Mouse (Mus musculus) midbrain, embryonic 13.5 days (tissue): ENCODE data around the gene Olfr1394. TPM values are rescaled to one million over a fixed set of nuclear protein-coding genes. Genes with fewer than 3 reads are reported as not detected.
A peak's percentile ranks its signal among the peaks of the same experiment; 100 is the strongest.
"Not testable (repeated sequence)": the region's sequence is repeated elsewhere in the genome, so short reads cannot be mapped to it uniquely, and the experiment has no call there.

Source experiments
- ATAC-seq: fragments of 200-750 bp; cut with Nextera tagmentation; 2 replicates; pipeline ENCODE4 v1.8.0; 2017; ENCODE audit warnings: mild to moderate bottlenecking, moderate TSS enrichment, moderate library complexity
- H3K27ac ChIP-seq: fragments of 300-500 bp; sonication (generic); 2 replicates; pipeline ENCODE4 v1.5.1; 2015; ENCODE audit warnings: inconsistent platforms, mild to moderate bottlenecking, moderate library complexity
- H3K27me3 ChIP-seq: fragments of 300-500 bp; sonication (generic); 2 replicates; pipeline ENCODE4 v1.6.1; 2015; ENCODE audit warnings: mild to moderate bottlenecking, inconsistent platforms
- H3K36me3 ChIP-seq: fragments of 300-500 bp; sonication (generic); 2 replicates; pipeline ENCODE4 v1.6.1; 2015; ENCODE audit warnings: mild to moderate bottlenecking, inconsistent platforms
- H3K4me1 ChIP-seq: fragments of 300-500 bp; sonication (generic); replicated peaks from 2 replicates; pipeline ENCODE4 v1.6.1; 2015; ENCODE audit warnings: inconsistent platforms
- H3K4me2 ChIP-seq: fragments of 300-500 bp; sonication (generic); replicated peaks from 2 replicates; pipeline ENCODE4 v1.6.1; 2015; ENCODE audit warnings: moderate library complexity, mild to moderate bottlenecking, inconsistent platforms
- H3K4me3 ChIP-seq: fragments of 300-500 bp; sonication (generic); replicated peaks from 2 replicates; pipeline ENCODE4 v1.5.1; 2015; ENCODE audit warnings: mild to moderate bottlenecking, inconsistent platforms
- H3K9ac ChIP-seq: fragments of 300-500 bp; sonication (generic); replicated peaks from 2 replicates; pipeline ENCODE4 v1.6.1; 2015; ENCODE audit warnings: mild to moderate bottlenecking, inconsistent platforms
- H3K9me3 ChIP-seq: fragments of 300-500 bp; sonication (generic); 2 replicates; pipeline ENCODE4 v1.6.1; 2016; ENCODE audit warnings: mild to moderate bottlenecking, inconsistent platforms
- WGBS: fragments of 180-500 bp; shearing (Covaris S2); methylation state at CpG from one replicate; pipeline ENCODE4 v1.1.7; 2015; 5-methylcytosine and 5-hydroxymethylcytosine counted together
- polyA plus RNA-seq: library from polyadenylated mRNA; unstranded; fragments of >200 nt; fragmentation: Nextera tagmentation; extraction: Ambion mirVana; gene quantifications from 2 replicates; pipeline ENCODE4 v1.2.1, GENCODE M21; 2015

Gene Olfr1394
- polyA plus RNA-seq, 1 experiment from 2014 or later: not detected

GRCm38 (mm10) chr11:49156821-49157814, 2.9 kb downstream of the Olfr1394 start:
- Histone ChIP-seq H3K27me3 (no peaks in the 10 kb centered on the region), H3K27ac (no peak overlapping the region), H3K4me3 (no peak overlapping the region), H3K4me2 (no peak overlapping the region), H3K9ac (no peak overlapping the region), H3K9me3 (no peaks in the 10 kb centered on the region), H3K36me3 (no peaks in the 10 kb centered on the region), H3K4me1 (no peaks in the 10 kb centered on the region)
- ATAC-seq: no peak
- WGBS: 91% methylated on average over 2 of the region's 2 CpGs

- Histone ChIP-seq H3K27ac (no peak overlapping the region), H3K4me2 (peak overlapping the region; percentile 74), H3K9ac (peak overlapping the region; percentile 57), H3K27me3 (peaks cover 22% of the 10 kb centered on the region), H3K4me1 (peaks cover 8% of the 10 kb centered on the region), H3K9me3 (peaks cover 3% of the 10 kb centered on the region; the same call in 1 of the 2 replicates), H3K36me3 (no peaks in the 10 kb centered on the region), H3K4me3 (peak overlapping the region; percentile 43)
- 8% methylated on average over 49 of the region's 50 CpGs for WGBS
- peak; percentile 85 for ATAC-seq
Observed at GRCm38 (mm10) chr11:49168839-49169611, 14.8 kb downstream of the Olfr1394 start.

DNA sequence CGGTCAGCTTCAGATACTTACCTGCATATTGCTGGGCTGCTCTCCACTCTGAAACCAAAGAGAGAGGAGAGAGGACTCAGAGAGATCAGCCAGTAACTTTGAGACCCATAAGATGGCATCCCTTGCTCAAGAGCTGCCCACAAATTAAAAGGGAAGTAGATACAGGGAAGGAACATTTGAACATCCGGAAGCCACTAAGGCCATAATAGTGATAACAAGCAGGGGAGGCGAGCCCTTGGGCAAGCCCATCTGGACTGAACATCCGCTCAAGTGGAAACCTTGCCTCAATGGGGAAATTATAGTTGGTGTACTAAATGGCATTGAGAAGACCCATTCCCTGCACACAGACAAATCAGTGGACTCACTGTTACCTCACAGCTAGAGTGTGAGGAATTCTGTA, 16.4 kb downstream of the Olfr1394 start:
- Histone ChIP-seq H3K4me1 (peaks cover 8% of the 10 kb centered on the region), H3K27ac (no peak overlapping the region), H3K36me3 (no peaks in the 10 kb centered on the region), H3K4me3 (no peak overlapping the region), H3K27me3 (peaks cover 22% of the 10 kb centered on the region), H3K9me3 (peaks cover 3% of the 10 kb centered on the region; the same call in 1 of the 2 replicates), H3K4me2 (no peak overlapping the region), H3K9ac (no peak overlapping the region)
- no peak for ATAC-seq
- WGBS: 91% methylated on average over 4 of the region's 4 CpGs

DNA sequence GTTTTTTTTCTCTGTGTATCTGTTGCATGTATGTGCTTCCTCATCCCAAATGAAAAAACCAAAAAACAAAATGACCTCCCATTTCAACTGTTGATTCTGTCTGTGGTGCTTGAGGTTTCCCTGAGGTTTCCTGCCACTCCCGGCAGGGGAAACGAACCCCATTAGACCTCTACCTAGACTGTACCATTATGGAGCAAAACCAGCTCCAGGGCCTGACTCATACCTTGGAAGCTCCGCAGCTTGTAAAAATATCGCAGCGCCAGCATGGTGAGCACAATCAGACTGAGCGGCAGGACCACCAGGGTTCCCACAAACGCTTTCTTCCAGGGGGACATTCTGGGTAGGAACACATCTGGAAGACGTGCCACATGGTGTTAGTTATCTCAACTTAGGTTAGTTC, 21.2 kb downstream of the Olfr1394 start:
- 92% methylated on average over 8 of the region's 8 CpGs for WGBS
- Histone ChIP-seq H3K9me3 (no peaks in the 10 kb centered on the region), H3K4me2 (no peak overlapping the region), H3K27ac (no peak overlapping the region), H3K27me3 (peaks cover 3% of the 10 kb centered on the region; the same call in 1 of the 2 replicates), H3K4me1 (no peaks in the 10 kb centered on the region), H3K4me3 (no peak overlapping the region), H3K36me3 (no peaks in the 10 kb centered on the region), H3K9ac (no peak overlapping the region)
- ATAC-seq: no peak

DNA sequence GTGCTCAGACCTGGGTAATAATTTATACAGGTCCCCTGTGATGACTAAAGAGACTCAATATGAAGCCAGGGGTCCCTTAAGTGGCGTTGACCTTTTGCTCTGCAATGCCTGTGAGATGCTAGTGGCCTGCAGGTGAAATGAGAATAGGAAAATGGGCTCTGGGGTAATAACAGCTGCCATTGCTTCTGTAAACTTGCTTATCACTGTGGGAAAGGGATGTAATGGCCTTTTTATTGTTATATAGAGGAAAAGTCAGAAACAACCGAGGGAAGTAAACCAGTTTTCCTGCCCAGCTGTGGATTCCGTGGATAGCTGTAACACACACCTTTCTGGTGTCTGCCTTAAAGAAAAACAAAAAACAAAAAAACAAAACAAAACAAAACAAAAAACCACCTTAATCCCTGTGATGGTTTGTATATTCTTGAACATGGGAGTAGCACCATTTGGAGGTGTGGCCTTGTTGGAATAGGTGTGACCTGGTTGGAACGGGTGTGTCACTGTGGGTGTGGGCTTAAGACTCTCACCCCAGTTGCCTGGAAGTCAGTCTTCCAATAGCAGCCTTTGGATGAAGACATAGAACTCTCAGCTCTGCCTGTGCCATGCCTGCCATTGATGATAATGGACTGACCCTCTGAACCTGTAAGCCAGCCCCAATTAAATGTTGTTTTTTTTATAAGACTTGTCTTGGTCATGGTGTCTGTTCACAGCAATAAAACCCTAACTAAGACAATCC, 22.0 kb downstream of the Olfr1394 start:
- not testable (repeated sequence) for H3K9me3 ChIP-seq, ATAC-seq, H3K4me3 ChIP-seq, H3K27me3 ChIP-seq, H3K4me2 ChIP-seq, H3K9ac ChIP-seq, H3K27ac ChIP-seq, H3K4me1 ChIP-seq, H3K36me3 ChIP-seq
- 87% methylated on average over 4 of the region's 4 CpGs for WGBS

DNA sequence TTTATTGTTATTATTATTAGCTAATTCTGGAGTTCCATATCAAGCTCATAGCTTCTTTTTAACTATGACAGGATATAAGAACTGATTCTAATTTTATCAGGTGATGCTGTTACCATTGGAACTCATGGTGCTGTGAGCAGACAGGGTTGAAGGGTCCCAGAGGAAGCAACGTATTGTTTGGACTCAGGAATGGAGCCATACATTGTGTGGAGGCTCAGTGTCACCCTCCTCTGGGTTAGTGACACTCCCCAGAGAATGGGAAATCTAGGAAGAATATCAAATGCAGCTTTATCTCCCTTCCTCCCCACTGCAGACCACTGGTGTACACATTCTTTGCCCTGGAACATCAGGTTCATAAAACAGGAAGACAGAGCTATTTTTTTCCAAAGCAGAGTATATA, 29.0 kb downstream of the Olfr1394 start:
- WGBS: 78% methylated on average over 1 of the region's 1 CpGs
- ATAC-seq: no peak

GRCm38 (mm10) chr11:49186452-49186851, 32.3 kb downstream of the Olfr1394 start:
- 76% methylated on average over 6 of the region's 6 CpGs for WGBS
- Histone ChIP-seq H3K36me3 (no peaks in the 10 kb centered on the region), H3K9me3 (no peaks in the 10 kb centered on the region), H3K4me1 (no peaks in the 10 kb centered on the region), H3K27me3 (no peaks in the 10 kb centered on the region), H3K4me2 (no peak overlapping the region), H3K27ac (no peak overlapping the region), H3K4me3 (no peak overlapping the region), H3K9ac (no peak overlapping the region)
- no peak for ATAC-seq

More for the DNA sequence above, 29.0 kb downstream of the Olfr1394 start:
- H3K4me2 ChIP-seq: no peak overlapping the region
- no peaks in the 10 kb centered on the region for H3K36me3 ChIP-seq
- no peak overlapping the region for H3K4me3 ChIP-seq
- no peaks in the 10 kb centered on the region for H3K27me3 ChIP-seq
- no peak overlapping the region for H3K9ac ChIP-seq
- H3K9me3 ChIP-seq: no peaks in the 10 kb centered on the region
- H3K27ac ChIP-seq: no peak overlapping the region
- no peaks in the 10 kb centered on the region for H3K4me1 ChIP-seq

DNA sequence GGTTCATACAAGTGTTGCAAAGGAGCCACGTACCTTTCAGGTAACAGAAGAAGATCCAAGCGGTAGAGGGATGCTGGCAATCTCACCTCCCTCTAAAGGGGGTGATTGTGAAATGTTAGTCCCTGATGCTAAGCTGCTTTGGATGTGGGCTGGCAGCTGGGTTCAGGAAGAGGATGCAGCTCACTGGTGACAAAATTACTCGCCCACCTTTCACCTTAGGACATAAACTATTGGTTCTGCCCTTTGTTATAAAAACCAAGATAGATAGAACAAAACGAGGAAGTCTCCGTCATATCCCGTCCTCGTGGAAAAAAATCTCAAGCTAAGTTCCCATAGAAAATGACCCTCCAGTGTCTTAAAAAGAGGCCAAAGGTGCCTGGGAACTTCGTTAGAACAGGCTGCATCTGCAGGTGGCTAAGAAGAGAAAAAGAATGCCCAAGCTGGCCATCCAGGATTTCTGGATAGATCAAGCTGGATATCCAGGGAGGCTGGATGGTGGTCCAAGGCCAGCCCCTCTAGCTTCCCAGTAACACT, 32.8 kb downstream of the Olfr1394 start, which contains the start of gene Btnl9:
Gene Btnl9, minus strand, starts transcription at position 205 of the 534 bp plus-strand sequence.
- Histone ChIP-seq H3K4me3 (no peak within 1 kb of the TSS), H3K4me1 (no peaks in the 10 kb centered on the region), H3K4me2 (no peak within 1 kb of the TSS), H3K36me3 (no peaks in the 10 kb centered on the region), H3K9me3 (no peaks in the 10 kb centered on the region), H3K9ac (no peak within 1 kb of the TSS), H3K27me3 (no peaks in the 10 kb centered on the region), H3K27ac (no peak within 1 kb of the TSS)
- WGBS: 81% methylated on average over 8 of the region's 8 CpGs
- no peak for ATAC-seq

DNA sequence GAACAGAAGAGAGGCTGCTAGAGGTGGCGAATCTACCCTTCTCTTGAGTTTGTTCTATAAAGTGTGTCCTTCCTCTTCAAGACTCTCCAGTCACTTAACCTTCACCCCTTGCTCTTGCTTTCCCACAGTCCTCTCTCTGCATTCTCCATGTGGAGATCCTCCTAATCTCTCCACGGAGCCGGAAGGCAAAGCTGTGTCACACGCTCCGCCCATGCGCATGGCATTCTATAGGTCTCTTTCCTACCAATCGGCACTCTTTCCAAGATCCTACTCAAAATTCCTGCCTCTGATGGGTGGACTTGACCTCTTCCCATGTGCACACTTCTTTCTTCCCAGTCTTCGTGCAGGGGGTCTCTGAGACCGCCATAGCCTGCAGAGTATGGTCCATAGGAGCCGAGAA, 33.5 kb downstream of the Olfr1394 start:
- H3K9ac ChIP-seq: no peak overlapping the region
- H3K27me3 ChIP-seq: no peaks in the 10 kb centered on the region
- no peak overlapping the region for H3K27ac ChIP-seq
- ATAC-seq: no peak
- no peaks in the 10 kb centered on the region for H3K4me1 ChIP-seq
- WGBS: 83% methylated on average over 10 of the region's 10 CpGs
- no peak overlapping the region for H3K4me3 ChIP-seq
- H3K4me2 ChIP-seq: no peak overlapping the region
- no peaks in the 10 kb centered on the region for H3K9me3 ChIP-seq
- no peaks in the 10 kb centered on the region for H3K36me3 ChIP-seq

DNA sequence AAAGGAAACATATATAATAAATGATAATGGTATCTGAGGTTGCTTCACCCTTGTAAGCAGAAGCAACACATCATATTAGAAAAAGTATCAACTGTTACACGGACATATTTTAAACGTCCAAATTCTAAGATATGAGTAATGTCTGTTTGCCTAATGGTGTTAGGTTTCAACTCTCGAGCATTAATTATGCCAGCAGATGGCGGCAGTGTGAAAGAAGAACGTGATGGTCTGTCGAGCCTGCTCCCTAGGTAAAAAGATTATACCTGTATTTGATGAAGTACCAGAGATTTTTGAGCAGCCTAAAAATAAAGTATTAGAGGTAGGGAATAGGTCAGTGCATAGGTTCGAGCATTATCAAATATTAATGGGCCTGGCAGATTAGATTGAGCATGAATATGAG, 35.6 kb downstream of the Olfr1394 start:
- WGBS: 8% methylated on average over 7 of the region's 7 CpGs
- Histone ChIP-seq H3K27me3 (no peaks in the 10 kb centered on the region), H3K9ac (no peak overlapping the region), H3K4me2 (no peak overlapping the region), H3K9me3 (no peaks in the 10 kb centered on the region), H3K4me3 (no peak overlapping the region), H3K36me3 (no peaks in the 10 kb centered on the region), H3K4me1 (no peaks in the 10 kb centered on the region), H3K27ac (no peak overlapping the region)
- ATAC-seq: 0 out of 2 replicates have a peak, but pooled peaks have one; percentile 14

DNA sequence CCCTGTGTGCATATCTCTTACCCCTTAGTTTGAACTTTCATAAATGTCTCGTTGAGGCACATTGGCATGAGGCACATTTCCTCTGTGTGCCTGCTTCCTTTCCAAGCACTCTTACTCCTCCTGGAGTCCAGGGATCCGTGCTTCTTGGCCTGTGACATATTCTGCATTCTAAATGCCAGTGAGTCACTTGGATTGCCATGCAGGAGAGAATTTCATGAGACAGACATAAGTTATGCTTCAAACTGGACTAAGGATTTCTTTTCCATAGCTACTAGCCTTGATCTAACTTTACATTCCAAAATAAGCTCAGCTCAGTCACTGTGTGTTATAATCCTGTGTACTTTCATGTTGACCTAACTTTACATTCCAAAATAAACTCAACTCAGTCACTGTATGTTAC, 36.9 kb downstream of the Olfr1394 start:
- Histone ChIP-seq H3K4me2 (no peak overlapping the region), H3K27me3 (no peaks in the 10 kb centered on the region)
- 65% methylated on average over 2 of the region's 2 CpGs for WGBS

More for the DNA sequence above, 36.9 kb downstream of the Olfr1394 start:
- no peak overlapping the region for H3K27ac ChIP-seq
- H3K9ac ChIP-seq: no peak overlapping the region
- H3K4me1 ChIP-seq: no peaks in the 10 kb centered on the region
- H3K9me3 ChIP-seq: no peaks in the 10 kb centered on the region
- ATAC-seq: no peak
- no peak overlapping the region for H3K4me3 ChIP-seq
- no peaks in the 10 kb centered on the region for H3K36me3 ChIP-seq
